ENCODE assay signal across 8 mouse cellular contexts in genomic region chr17:23960084-23960738, GRCm38 (mm10). TPM values are rescaled to one million over a fixed set of nuclear protein-coding genes. Genes with fewer than 3 reads are reported as not detected.
DNase-seq lines count a peak whose midpoint lies in the region; ATAC-seq lines count a peak whose summit lies in the region.

No protein-coding gene starts in this region.

- no peak overlapping the region for H3K4me2 ChIP-seq in hindbrain, embryonic 16.5 days (ENCODE audit: low read length)

- no peaks in the 10 kb centered on the region for H3K36me3 ChIP-seq in hindbrain, embryonic 16.5 days (ENCODE audit: control insufficient read depth, insufficient read depth, low read length)

- H3K9ac ChIP-seq in hindbrain, embryonic 16.5 days (ENCODE audit: low read depth, low read length): no peak overlapping the region

- peak; percentile 54 for ATAC-seq in activated CD4-positive, CD25-positive, alpha-beta regulatory T cell, adult 4 months
- peak; percentile 98 for ATAC-seq in hindbrain, embryonic 16.5 days

- DNase-seq in cerebellum, postnatal 4 days (ENCODE audit: low spot score in 2 of 2): peak; percentile 75 to 86
- peak; percentile 76 for DNase-seq in gastrocnemius, adult 18-20 months (ENCODE audit: low spot score)
- peak; percentile 73 for DNase-seq in left cerebral cortex, adult 11 months (ENCODE audit: low spot score)
- DNase-seq in lung, postnatal 4 days: peak; percentile 77 to 87
- DNase-seq in right cerebral cortex, adult 2 months (ENCODE audit: low spot score in 2 of 2): peak; percentile 84 to 87
- DNase-seq in urinary bladder, postnatal 14 days (ENCODE audit: low spot score): peak; percentile 85

- no peaks in the 10 kb centered on the region for H3K9me3 ChIP-seq in hindbrain, embryonic 16.5 days (ENCODE audit: control insufficient read depth, low read length)

- H3K27ac ChIP-seq in hindbrain, embryonic 16.5 days (ENCODE audit: low read depth, low read length): no peak overlapping the region

- H3K27me3 ChIP-seq in hindbrain, embryonic 16.5 days (replicated peaks; ENCODE audit: control insufficient read depth, insufficient read depth, low read length): 0 out of 2 replicates have a peak, but pooled peaks cover 2% of the 10 kb centered on the region

- 41% methylated on average over 3 of the region's 3 CpGs for WGBS in hindbrain, embryonic 16.5 days

- no peak overlapping the region for H3K4me3 ChIP-seq in hindbrain, embryonic 16.5 days (ENCODE audit: low read length)

- H3K4me1 ChIP-seq in hindbrain, embryonic 16.5 days (ENCODE audit: control insufficient read depth, insufficient read depth, low read depth, low read length): no peaks in the 10 kb centered on the region

RNA-seq across cellular contexts. Expression of gene Sbpl, which starts 5.1 kb away (rescaled TPM):
- not detected for polyA plus RNA-seq in activated CD4-positive, CD25-positive, alpha-beta regulatory T cell, adult 4 months (2017; shearing (Covaris generic))
- total RNA-seq in gastrocnemius, adult 18-20 months (2021): not detected
- polyA plus RNA-seq in hindbrain, embryonic 16.5 days (2015; fragmentation: Nextera tagmentation; extraction: Ambion mirVana): not detected in 2 replicates

RNA-seq across cellular contexts. Expression of gene Sbp, which starts 18.7 kb away (rescaled TPM):
- polyA plus RNA-seq in activated CD4-positive, CD25-positive, alpha-beta regulatory T cell, adult 4 months (2017; shearing (Covaris generic)): not detected
- total RNA-seq in gastrocnemius, adult 18-20 months (2021): not detected
- not detected in 2 replicates for polyA plus RNA-seq in hindbrain, embryonic 16.5 days (2015; fragmentation: Nextera tagmentation; extraction: Ambion mirVana)

RNA-seq across cellular contexts. Expression of gene Prss30, which starts 20.2 kb away (rescaled TPM):
- under 1 TPM in 1 of 2 experiments, not detected in 1; 0.73 TPM for polyA plus RNA-seq in activated CD4-positive, CD25-positive, alpha-beta regulatory T cell, adult 4 months (2017; shearing (Covaris generic))
- not detected for total RNA-seq in gastrocnemius, adult 18-20 months (2021)
- not detected in 2 replicates for polyA plus RNA-seq in hindbrain, embryonic 16.5 days (2015; fragmentation: Nextera tagmentation; extraction: Ambion mirVana)

RNA-seq across cellular contexts. Expression of gene Prss22, which starts 37.7 kb away (rescaled TPM):
- polyA plus RNA-seq in activated CD4-positive, CD25-positive, alpha-beta regulatory T cell, adult 4 months (2017; shearing (Covaris generic)): not detected
- not detected for total RNA-seq in gastrocnemius, adult 18-20 months (2021)
- polyA plus RNA-seq in hindbrain, embryonic 16.5 days (2015; fragmentation: Nextera tagmentation; extraction: Ambion mirVana): not detected in 2 replicates

RNA-seq across cellular contexts. Expression of gene Dcpp3, which starts 43.0 kb away (rescaled TPM):
- polyA plus RNA-seq in activated CD4-positive, CD25-positive, alpha-beta regulatory T cell, adult 4 months (2017; shearing (Covaris generic)): not detected
- total RNA-seq in gastrocnemius, adult 18-20 months (2021): not detected
- 0.24 TPM in 1 of 2 replicates, not detected in the other for polyA plus RNA-seq in hindbrain, embryonic 16.5 days (2015; fragmentation: Nextera tagmentation; extraction: Ambion mirVana)
